Mouse (Mus musculus): Measurements from ENCODE around the gene Hacd1. TPM values are rescaled to one million over a fixed set of nuclear protein-coding genes. Genes with fewer than 3 reads are reported as not detected.

The Hacd1 gene
- polyA plus RNA-seq, 1 experiment from 2014 or later: 94.1 TPM

DNA sequence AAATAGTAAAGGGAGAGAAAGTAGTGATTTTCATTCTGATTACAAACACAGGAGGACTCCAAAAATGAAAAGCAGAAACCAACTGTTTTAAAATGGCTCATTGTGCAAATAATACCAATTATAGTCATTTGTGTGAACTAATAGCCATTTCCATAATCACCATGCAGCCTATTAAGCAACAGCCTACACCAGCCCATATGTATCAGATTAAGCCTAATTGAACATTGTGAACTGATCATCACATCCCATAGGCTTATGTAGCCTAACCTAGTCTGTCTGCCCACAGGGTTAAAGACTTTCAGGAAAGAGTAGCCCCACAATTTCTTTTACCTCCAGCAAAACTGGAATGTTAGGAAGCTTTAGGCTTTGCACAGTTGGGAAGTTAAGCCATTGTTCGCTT is 125.2 kb downstream of the Hacd1 start:
- H3K27ac ChIP-seq (ENCODE audit: low read depth, low read length): no peak overlapping the region
- H3K9ac ChIP-seq (replicated peaks; ENCODE audit: low read depth, low read length): no peak overlapping the region
- H3K4me2 ChIP-seq (ENCODE audit: low read depth, low read length): no peak overlapping the region
- ATAC-seq (ENCODE audit: low read depth): no peak
- H3K9me3 ChIP-seq (ENCODE audit: control insufficient read depth, low read length): no peaks in the 10 kb centered on the region
- 88% methylated on average over 1 of the region's 1 CpGs for WGBS
- no peaks in the 10 kb centered on the region for H3K27me3 ChIP-seq (ENCODE audit: control insufficient read depth, insufficient read depth, low read length)
- H3K4me3 ChIP-seq (ENCODE audit: low read depth, low read length): no peak overlapping the region
- H3K4me1 ChIP-seq (ENCODE audit: control insufficient read depth, insufficient read depth, low read length): no peaks in the 10 kb centered on the region
- H3K36me3 ChIP-seq (ENCODE audit: control insufficient read depth, insufficient read depth, low read length): no peaks in the 10 kb centered on the region

DNA sequence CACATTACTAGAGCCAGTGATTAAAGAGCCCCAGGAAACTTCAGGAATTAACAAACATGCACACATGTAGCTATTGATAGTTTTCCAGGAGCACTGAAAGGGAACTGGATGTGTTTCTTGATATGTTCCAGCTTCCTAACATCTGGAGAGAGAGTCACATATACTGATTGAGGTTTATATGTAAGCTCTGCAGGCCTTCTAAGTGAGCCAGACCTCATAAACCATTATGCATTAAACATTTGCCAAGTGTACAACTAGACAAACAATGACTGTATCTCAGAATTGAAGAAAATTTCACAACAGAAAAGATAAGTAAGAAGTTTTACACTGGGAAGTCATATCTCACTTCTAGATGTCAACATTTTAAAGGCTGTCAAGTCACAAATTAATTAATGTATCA is 167.4 kb downstream of the Hacd1 start:
- H3K27me3 ChIP-seq (ENCODE audit: control insufficient read depth, insufficient read depth, low read length): no peaks in the 10 kb centered on the region
- no peaks in the 10 kb centered on the region for H3K36me3 ChIP-seq (ENCODE audit: control insufficient read depth, insufficient read depth, low read length)
- no peaks in the 10 kb centered on the region for H3K4me1 ChIP-seq (ENCODE audit: control insufficient read depth, insufficient read depth, low read length)
- H3K9me3 ChIP-seq (ENCODE audit: control insufficient read depth, low read length): no peaks in the 10 kb centered on the region
- H3K4me2 ChIP-seq (ENCODE audit: low read depth, low read length): no peak overlapping the region
- ATAC-seq (ENCODE audit: low read depth): no peak
- no peak overlapping the region for H3K27ac ChIP-seq (ENCODE audit: low read depth, low read length)
- H3K9ac ChIP-seq (replicated peaks; ENCODE audit: low read depth, low read length): no peak overlapping the region
- H3K4me3 ChIP-seq (ENCODE audit: low read depth, low read length): no peak overlapping the region

DNA sequence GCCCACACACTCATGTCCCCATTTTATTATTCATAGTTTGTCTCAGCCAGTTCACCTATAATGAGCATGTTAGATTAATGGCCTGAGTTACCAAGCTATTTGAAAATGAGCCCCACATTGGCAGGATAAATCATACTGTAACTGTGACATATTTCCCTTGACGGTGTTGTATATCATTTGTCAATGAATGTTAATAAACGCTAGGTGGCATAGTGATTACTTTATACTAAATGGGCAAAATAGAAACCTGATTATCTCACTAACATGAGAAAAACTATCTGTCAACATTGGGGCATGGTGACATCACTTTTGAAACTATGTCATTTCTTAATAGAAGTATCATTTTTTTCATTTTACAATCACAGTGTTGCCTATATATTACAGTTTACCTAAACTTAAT is 198.5 kb downstream of the Hacd1 start:
- Histone ChIP-seq H3K9ac (replicated peaks; ENCODE audit: low read depth, low read length) (no peak overlapping the region), H3K4me1 (ENCODE audit: control insufficient read depth, insufficient read depth, low read length) (no peaks in the 10 kb centered on the region), H3K4me3 (ENCODE audit: low read depth, low read length) (no peak overlapping the region), H3K36me3 (ENCODE audit: control insufficient read depth, insufficient read depth, low read length) (no peaks in the 10 kb centered on the region), H3K27ac (ENCODE audit: low read depth, low read length) (no peak overlapping the region), H3K9me3 (ENCODE audit: control insufficient read depth, low read length) (no peaks in the 10 kb centered on the region), H3K4me2 (ENCODE audit: low read depth, low read length) (no peak overlapping the region), H3K27me3 (ENCODE audit: control insufficient read depth, insufficient read depth, low read length) (no peaks in the 10 kb centered on the region)
- 72% methylated on average over 2 of the region's 2 CpGs for WGBS
- ATAC-seq (ENCODE audit: low read depth): no peak

GRCm38 (mm10) chr2:13855510-13855909 is 200.4 kb downstream of the Hacd1 start:
- 69% methylated on average over 3 of the region's 3 CpGs for WGBS
- H3K9ac ChIP-seq (replicated peaks; ENCODE audit: low read depth, low read length): no peak overlapping the region
- no peak overlapping the region for H3K4me3 ChIP-seq (ENCODE audit: low read depth, low read length)
- no peak overlapping the region for H3K27ac ChIP-seq (ENCODE audit: low read depth, low read length)
- H3K9me3 ChIP-seq (ENCODE audit: control insufficient read depth, low read length): no peaks in the 10 kb centered on the region
- no peaks in the 10 kb centered on the region for H3K27me3 ChIP-seq (ENCODE audit: control insufficient read depth, insufficient read depth, low read length)
- H3K4me1 ChIP-seq (ENCODE audit: control insufficient read depth, insufficient read depth, low read length): no peaks in the 10 kb centered on the region
- H3K36me3 ChIP-seq (ENCODE audit: control insufficient read depth, insufficient read depth, low read length): no peaks in the 10 kb centered on the region
- H3K4me2 ChIP-seq (ENCODE audit: low read depth, low read length): no peak overlapping the region
- no peak for ATAC-seq (ENCODE audit: low read depth)

GRCm38 (mm10) chr2:13836310-13836709 is 219.6 kb downstream of the Hacd1 start:
- no peak overlapping the region for H3K9ac ChIP-seq (replicated peaks; ENCODE audit: low read depth, low read length)
- no peaks in the 10 kb centered on the region for H3K27me3 ChIP-seq (ENCODE audit: control insufficient read depth, insufficient read depth, low read length)
- H3K4me3 ChIP-seq (ENCODE audit: low read depth, low read length): no peak overlapping the region
- no peaks in the 10 kb centered on the region for H3K4me1 ChIP-seq (ENCODE audit: control insufficient read depth, insufficient read depth, low read length)
- ATAC-seq (ENCODE audit: low read depth): no peak
- no peaks in the 10 kb centered on the region for H3K9me3 ChIP-seq (ENCODE audit: control insufficient read depth, low read length)
- H3K27ac ChIP-seq (ENCODE audit: low read depth, low read length): no peak overlapping the region
- no peak overlapping the region for H3K4me2 ChIP-seq (ENCODE audit: low read depth, low read length)
- WGBS: 88% methylated on average over 3 of the region's 3 CpGs
- no peaks in the 10 kb centered on the region for H3K36me3 ChIP-seq (ENCODE audit: control insufficient read depth, insufficient read depth, low read length)

GRCm38 (mm10) chr2:13834989-13835388 is 220.9 kb downstream of the Hacd1 start:
- ATAC-seq (ENCODE audit: low read depth): no peak
- Histone ChIP-seq H3K27me3 (ENCODE audit: control insufficient read depth, insufficient read depth, low read length) (no peaks in the 10 kb centered on the region), H3K9ac (replicated peaks; ENCODE audit: low read depth, low read length) (no peak overlapping the region), H3K9me3 (ENCODE audit: control insufficient read depth, low read length) (no peaks in the 10 kb centered on the region), H3K27ac (ENCODE audit: low read depth, low read length) (no peak overlapping the region), H3K4me1 (ENCODE audit: control insufficient read depth, insufficient read depth, low read length) (no peaks in the 10 kb centered on the region), H3K36me3 (ENCODE audit: control insufficient read depth, insufficient read depth, low read length) (no peaks in the 10 kb centered on the region), H3K4me2 (ENCODE audit: low read depth, low read length) (no peak overlapping the region), H3K4me3 (ENCODE audit: low read depth, low read length) (no peak overlapping the region)
- WGBS: 57% methylated on average over 1 of the region's 1 CpGs

DNA sequence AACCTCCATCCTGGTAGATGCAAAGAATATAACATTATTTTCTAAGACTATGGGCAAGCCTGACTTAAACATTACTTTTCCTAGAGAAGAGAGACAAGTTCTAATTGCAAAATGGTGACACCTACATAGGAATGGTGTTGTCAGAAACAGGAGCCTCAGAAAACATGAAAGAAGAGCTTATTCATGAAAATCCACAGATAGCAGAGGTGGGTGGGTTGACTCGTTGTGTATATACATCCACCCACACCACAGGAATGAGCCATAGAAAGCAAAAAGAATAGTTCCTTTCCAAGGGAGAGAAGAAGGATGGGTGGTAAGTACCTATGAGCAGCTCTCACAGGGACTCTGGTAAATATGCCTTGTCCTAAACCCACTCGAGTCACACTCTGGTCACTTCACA is 239.3 kb downstream of the Hacd1 start:
- H3K4me3 ChIP-seq (ENCODE audit: low read depth, low read length): no peak overlapping the region
- H3K27me3 ChIP-seq (ENCODE audit: control insufficient read depth, insufficient read depth, low read length): no peaks in the 10 kb centered on the region
- no peak for ATAC-seq (ENCODE audit: low read depth)
- H3K4me2 ChIP-seq (ENCODE audit: low read depth, low read length): no peak overlapping the region
- no peaks in the 10 kb centered on the region for H3K36me3 ChIP-seq (ENCODE audit: control insufficient read depth, insufficient read depth, low read length)
- 86% methylated on average over 2 of the region's 2 CpGs for WGBS
- no peak overlapping the region for H3K9ac ChIP-seq (replicated peaks; ENCODE audit: low read depth, low read length)
- H3K9me3 ChIP-seq (ENCODE audit: control insufficient read depth, low read length): no peaks in the 10 kb centered on the region
- no peaks in the 10 kb centered on the region for H3K4me1 ChIP-seq (ENCODE audit: control insufficient read depth, insufficient read depth, low read length)
- no peak overlapping the region for H3K27ac ChIP-seq (ENCODE audit: low read depth, low read length)

- Histone ChIP-seq H3K4me2 (ENCODE audit: low read depth, low read length) (no peak overlapping the region), H3K27ac (ENCODE audit: low read depth, low read length) (no peak overlapping the region), H3K36me3 (ENCODE audit: control insufficient read depth, insufficient read depth, low read length) (no peaks in the 10 kb centered on the region), H3K4me3 (ENCODE audit: low read depth, low read length) (no peak overlapping the region), H3K4me1 (ENCODE audit: control insufficient read depth, insufficient read depth, low read length) (no peaks in the 10 kb centered on the region), H3K9me3 (ENCODE audit: control insufficient read depth, low read length) (no peaks in the 10 kb centered on the region), H3K27me3 (ENCODE audit: control insufficient read depth, insufficient read depth, low read length) (no peaks in the 10 kb centered on the region), H3K9ac (replicated peaks; ENCODE audit: low read depth, low read length) (no peak overlapping the region)
- WGBS: 65% methylated on average over 5 of the region's 5 CpGs
- no peak for ATAC-seq (ENCODE audit: low read depth)
These were observed 247.3 kb downstream of the Hacd1 start for GRCm38 (mm10) chr2:13808593-13808992.

GRCm38 (mm10) chr2:13808008-13808407 is 247.9 kb downstream of the Hacd1 start:
- no peak overlapping the region for H3K27ac ChIP-seq (ENCODE audit: low read depth, low read length)
- 79% methylated on average over 4 of the region's 4 CpGs for WGBS
- H3K9me3 ChIP-seq (ENCODE audit: control insufficient read depth, low read length): no peaks in the 10 kb centered on the region
- no peak overlapping the region for H3K4me3 ChIP-seq (ENCODE audit: low read depth, low read length)
- H3K4me1 ChIP-seq (ENCODE audit: control insufficient read depth, insufficient read depth, low read length): no peaks in the 10 kb centered on the region
- no peaks in the 10 kb centered on the region for H3K27me3 ChIP-seq (ENCODE audit: control insufficient read depth, insufficient read depth, low read length)
- no peaks in the 10 kb centered on the region for H3K36me3 ChIP-seq (ENCODE audit: control insufficient read depth, insufficient read depth, low read length)
- no peak overlapping the region for H3K4me2 ChIP-seq (ENCODE audit: low read depth, low read length)
- ATAC-seq (ENCODE audit: low read depth): no peak
- no peak overlapping the region for H3K9ac ChIP-seq (replicated peaks; ENCODE audit: low read depth, low read length)

- no peak overlapping the region for H3K27ac ChIP-seq (ENCODE audit: low read depth, low read length)
- WGBS: 88% methylated on average over 3 of the region's 3 CpGs
These were observed 249.8 kb downstream of the Hacd1 start for GRCm38 (mm10) chr2:13806120-13806519.

More at GRCm38 (mm10) chr2:13806120-13806519, 249.8 kb downstream of the Hacd1 start:
- Histone ChIP-seq H3K9me3 (ENCODE audit: control insufficient read depth, low read length) (no peaks in the 10 kb centered on the region), H3K9ac (replicated peaks; ENCODE audit: low read depth, low read length) (no peak overlapping the region), H3K4me1 (ENCODE audit: control insufficient read depth, insufficient read depth, low read length) (no peaks in the 10 kb centered on the region), H3K4me2 (ENCODE audit: low read depth, low read length) (no peak overlapping the region), H3K4me3 (ENCODE audit: low read depth, low read length) (no peak overlapping the region), H3K27me3 (ENCODE audit: control insufficient read depth, insufficient read depth, low read length) (no peaks in the 10 kb centered on the region), H3K36me3 (ENCODE audit: control insufficient read depth, insufficient read depth, low read length) (no peaks in the 10 kb centered on the region)
- ATAC-seq (ENCODE audit: low read depth): no peak

Measured in neural tube, embryonic 14.5 days (tissue).